Mouse (Mus musculus): ENCODE data around the gene Grn. TPM values are rescaled to one million over a fixed set of nuclear protein-coding genes. Genes with fewer than 3 reads are reported as not detected.

Grn gene
- polyA plus RNA-seq, 1 experiment from 2014 or later = 172 TPM

DNA sequence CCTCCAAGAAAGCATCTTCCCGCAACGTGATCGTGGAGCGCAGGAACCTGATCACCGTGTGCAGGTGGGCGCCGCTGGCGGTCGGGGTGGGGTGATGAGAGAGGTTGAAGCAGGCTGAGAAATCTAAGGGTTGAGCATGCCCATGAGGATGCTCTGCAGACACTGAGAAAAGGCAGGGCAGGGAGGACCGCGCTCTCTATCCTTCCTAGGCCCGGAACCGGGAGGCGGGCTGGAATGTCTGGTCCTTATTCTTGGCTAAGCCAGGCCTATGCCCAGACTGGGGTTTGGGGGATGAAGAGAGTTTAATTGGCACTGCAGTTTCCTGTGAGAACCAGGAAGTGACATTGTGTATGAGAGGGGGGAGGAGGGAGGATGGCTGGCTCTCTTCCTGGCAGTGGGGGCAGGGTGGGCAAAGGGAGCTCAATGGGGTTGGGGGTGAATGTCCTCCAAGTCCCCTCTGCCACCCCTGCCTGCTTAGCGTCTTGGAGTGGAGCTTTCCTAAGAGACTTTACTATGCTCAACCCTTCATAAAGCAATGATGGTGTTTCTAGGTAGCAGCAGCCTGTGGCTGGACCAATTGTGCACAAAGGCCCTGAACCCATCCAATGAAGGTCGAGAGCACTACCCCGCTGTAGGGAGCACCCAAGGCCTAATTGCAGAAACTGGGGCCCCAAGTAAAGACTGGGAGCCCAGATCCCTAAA lies 36.2 kb upstream of the Grn start:
- no peak; the same call in none of the 2 replicates for ATAC-seq (replicated peaks; ENCODE audit: low FRiP score)
- peak overlapping the region; percentile 36; the same call in 1 of the 2 replicates for H3K9ac ChIP-seq

DNA sequence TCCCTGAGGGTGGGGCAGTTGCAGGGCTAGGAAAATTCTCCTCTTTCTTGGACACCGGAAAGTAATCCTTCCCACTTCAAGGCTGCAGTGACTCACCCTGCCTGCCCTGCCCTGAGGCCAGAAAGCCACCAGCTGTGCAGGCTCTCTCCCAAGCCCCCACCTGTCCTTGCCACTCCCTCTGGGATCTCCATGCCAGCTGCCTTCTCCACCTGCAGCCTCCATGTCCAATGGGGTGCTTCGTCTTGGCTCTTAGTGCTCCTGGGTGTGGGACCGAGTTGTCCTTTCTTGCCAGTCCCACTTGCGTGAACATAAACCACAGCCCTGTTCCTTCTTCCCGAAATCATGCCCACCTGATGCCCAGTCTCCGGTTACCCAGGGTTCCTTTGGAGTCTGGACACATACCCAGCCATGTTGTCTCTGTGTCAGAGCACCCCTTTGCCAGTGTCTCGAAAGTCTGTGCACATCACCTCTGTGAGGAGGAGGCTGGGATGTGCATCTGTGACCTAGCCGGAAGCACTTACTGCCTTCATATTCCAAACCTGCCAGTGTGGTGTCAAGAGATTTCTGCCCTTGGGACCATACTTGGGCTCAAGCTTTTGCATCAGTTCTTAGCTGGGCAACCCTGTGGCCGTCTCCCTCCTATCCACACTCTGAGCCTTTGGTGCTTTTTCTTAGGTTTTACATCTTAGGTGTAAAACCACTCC lies 35.5 kb upstream of the Grn start:
- peaks cover 63% of the 10 kb centered on the region for H3K27me3 ChIP-seq
- H3K27ac ChIP-seq = no peak overlapping the region
- WGBS = 82% methylated on average over 9 of the region's 9 CpGs
- no peak overlapping the region for H3K4me3 ChIP-seq (replicated peaks)
- no peaks in the 10 kb centered on the region for H3K9me3 ChIP-seq (replicated peaks)
- no peaks in the 10 kb centered on the region for H3K36me3 ChIP-seq
- H3K9ac ChIP-seq = no peak overlapping the region
- no peak for ATAC-seq (replicated peaks; ENCODE audit: low FRiP score)
- H3K4me2 ChIP-seq = peak overlapping the region; percentile 95
- H3K4me1 ChIP-seq = peaks cover 38% of the 10 kb centered on the region

More for the DNA sequence above, 36.2 kb upstream of the Grn start:
- H3K4me3 ChIP-seq (replicated peaks) = peak overlapping the region; percentile 47
- H3K27ac ChIP-seq = peak overlapping the region; percentile 27; the same call in 1 of the 2 replicates
- WGBS = 8% methylated on average over 17 of the region's 17 CpGs
- no peaks in the 10 kb centered on the region for H3K36me3 ChIP-seq
- no peaks in the 10 kb centered on the region for H3K9me3 ChIP-seq (replicated peaks)
- peaks cover 56% of the 10 kb centered on the region for H3K27me3 ChIP-seq
- H3K4me1 ChIP-seq = peaks cover 31% of the 10 kb centered on the region
- H3K4me2 ChIP-seq = peak overlapping the region; percentile 95

DNA sequence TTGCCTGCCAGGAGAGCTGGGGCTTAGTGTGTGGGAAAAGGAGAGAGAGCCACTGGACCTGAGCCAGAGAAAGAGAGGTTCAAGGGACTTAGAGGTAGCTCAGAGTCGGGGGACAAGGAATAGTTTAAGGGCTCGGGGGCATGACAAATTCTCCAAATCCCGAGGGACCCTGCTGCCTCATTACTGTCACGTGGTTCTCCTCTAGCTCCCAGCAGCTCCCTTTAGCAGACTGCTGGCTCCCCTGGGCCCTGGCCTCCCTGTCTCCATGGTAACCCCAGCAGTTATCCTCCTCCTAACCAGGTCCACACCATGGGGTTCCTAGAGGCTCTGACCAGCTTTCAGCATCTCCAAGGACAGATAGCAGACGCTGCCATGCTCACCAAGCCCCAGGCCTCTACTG lies 34.9 kb upstream of the Grn start:
- peaks cover 45% of the 10 kb centered on the region for H3K4me1 ChIP-seq
- H3K27ac ChIP-seq = no peak overlapping the region
- no peak overlapping the region for H3K4me2 ChIP-seq
- peaks cover 70% of the 10 kb centered on the region for H3K27me3 ChIP-seq
- ATAC-seq (replicated peaks; ENCODE audit: low FRiP score) = no peak
- 5% methylated on average over 5 of the region's 5 CpGs for WGBS
- H3K4me3 ChIP-seq (replicated peaks) = no peak overlapping the region
- H3K36me3 ChIP-seq = no peaks in the 10 kb centered on the region
- no peak overlapping the region for H3K9ac ChIP-seq
- no peaks in the 10 kb centered on the region for H3K9me3 ChIP-seq (replicated peaks)

DNA sequence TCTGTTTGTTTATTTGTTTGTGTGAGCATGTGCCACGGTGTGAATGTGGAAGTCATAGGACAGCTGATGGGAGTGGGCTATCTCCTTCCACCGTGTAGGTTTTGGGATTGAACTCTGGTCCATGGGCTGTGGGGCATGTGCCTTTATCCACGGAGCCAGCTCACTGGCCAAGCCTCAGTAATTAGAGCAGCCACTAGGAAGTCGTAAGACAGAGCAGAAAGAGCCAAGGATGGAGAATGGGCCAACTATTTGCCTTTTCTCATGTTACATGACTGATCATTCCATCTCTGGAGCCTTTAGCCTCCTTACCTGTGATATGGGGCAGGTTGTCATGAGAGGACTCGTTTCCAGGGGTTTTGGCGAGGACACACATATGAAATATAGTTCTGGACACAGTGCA lies 33.9 kb upstream of the Grn start:
- Histone ChIP-seq H3K9ac (no peak overlapping the region), H3K9me3 (replicated peaks) (no peaks in the 10 kb centered on the region), H3K4me2 (no peak overlapping the region), H3K4me1 (peaks cover 55% of the 10 kb centered on the region), H3K27me3 (peaks cover 79% of the 10 kb centered on the region), H3K27ac (no peak overlapping the region), H3K4me3 (replicated peaks) (no peak overlapping the region), H3K36me3 (no peaks in the 10 kb centered on the region)
- ATAC-seq (replicated peaks; ENCODE audit: low FRiP score) = no peak
- 49% methylated on average over 6 of the region's 6 CpGs for WGBS

DNA sequence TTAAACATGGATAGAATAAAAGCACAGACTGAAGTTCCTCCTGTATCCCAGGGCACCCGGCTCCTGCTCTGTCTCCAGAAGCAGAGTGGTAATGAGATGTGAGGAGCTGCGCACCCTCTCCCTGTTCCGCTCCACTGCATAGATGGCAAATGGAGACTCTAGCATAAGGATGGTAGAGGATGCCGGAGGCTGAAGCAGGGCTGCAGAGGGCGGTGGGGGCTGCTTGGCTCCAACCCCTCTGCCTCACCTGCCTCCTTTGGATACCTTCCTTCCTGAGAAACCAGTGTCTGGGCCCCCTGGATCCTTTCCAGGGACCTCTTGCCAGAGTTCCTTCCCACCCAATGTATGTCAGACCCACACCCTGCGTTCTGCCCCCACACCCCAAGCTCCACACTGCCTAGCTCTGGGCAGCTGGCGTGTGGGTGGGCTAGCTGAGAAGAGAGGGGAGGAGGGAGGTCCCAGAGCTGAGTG lies 33.4 kb upstream of the Grn start:
- Histone ChIP-seq H3K4me2 (no peak overlapping the region), H3K9me3 (replicated peaks) (no peaks in the 10 kb centered on the region), H3K36me3 (no peaks in the 10 kb centered on the region), H3K4me1 (peaks cover 55% of the 10 kb centered on the region), H3K27me3 (peaks cover 79% of the 10 kb centered on the region), H3K9ac (no peak overlapping the region), H3K27ac (no peak overlapping the region), H3K4me3 (replicated peaks) (no peak overlapping the region)
- no peak for ATAC-seq (replicated peaks; ENCODE audit: low FRiP score)
- 76% methylated on average over 7 of the region's 7 CpGs for WGBS

DNA sequence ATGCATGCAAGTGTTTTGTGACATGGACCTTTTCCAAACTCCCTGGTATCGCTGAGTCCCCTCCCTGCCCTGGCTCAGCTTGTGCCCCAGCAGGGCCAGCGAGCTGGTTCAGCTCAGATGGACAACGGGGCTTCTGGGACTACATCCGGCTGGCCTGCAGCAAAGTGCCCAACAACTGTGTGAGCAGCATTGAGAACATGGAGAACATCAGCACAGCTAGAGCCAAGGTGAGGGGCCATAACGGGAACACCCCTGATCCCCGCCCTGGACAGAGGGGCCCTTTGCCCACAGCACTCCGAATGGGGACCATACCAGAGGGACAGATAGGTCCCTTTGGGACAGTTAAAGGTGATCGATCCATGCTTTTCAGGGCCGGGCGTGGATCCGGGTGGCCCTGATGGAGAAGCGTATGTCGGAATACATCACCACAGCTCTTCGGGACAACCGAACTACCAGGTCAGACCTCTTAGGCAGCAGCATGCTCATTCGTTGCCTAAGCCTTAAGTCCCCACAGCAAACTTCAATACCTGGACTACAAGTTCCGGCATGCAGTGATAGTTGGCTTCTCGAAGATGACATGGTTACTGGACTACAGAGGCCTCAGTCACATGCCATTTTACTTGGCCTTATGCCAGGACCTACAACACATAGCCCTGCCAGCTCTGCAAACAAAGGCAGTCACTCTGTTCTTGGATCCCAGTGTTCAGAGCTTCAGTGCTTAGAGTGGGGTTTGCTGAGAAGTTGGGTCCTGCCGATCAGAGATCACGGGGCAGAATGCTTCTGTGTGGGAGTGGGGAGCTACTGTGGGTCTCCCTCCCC lies 31.9 kb upstream of the Grn start:
- Histone ChIP-seq H3K9me3 (replicated peaks) (no peaks in the 10 kb centered on the region), H3K4me2 (no peak overlapping the region), H3K36me3 (peaks cover 13% of the 10 kb centered on the region), H3K27ac (no peak overlapping the region), H3K4me3 (replicated peaks) (no peak overlapping the region), H3K4me1 (peaks cover 51% of the 10 kb centered on the region), H3K27me3 (peaks cover 73% of the 10 kb centered on the region), H3K9ac (0 out of 2 replicates have a peak overlapping the region, but pooled peaks have one; percentile 10)
- WGBS = 78% methylated on average over 20 of the region's 20 CpGs
- no peak for ATAC-seq (replicated peaks; ENCODE audit: low FRiP score)

DNA sequence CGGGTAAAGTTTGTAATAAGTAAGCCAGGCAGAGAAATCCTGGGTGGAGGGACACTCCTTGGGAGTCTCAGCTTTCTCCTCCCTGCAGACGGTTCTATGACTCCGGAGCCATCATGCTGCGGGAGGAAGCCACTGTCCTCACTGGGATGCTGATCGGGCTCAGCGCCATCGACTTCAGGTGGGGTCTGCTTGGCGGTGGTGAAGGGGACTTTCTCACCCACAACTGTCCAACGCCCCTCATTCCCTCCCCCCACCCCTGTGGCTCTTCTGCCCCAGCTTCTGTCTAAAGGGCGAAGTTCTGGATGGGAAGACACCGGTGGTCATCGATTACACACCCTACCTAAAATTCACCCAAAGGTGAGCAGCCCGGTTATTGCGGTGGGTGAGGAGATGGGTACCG lies 31.0 kb upstream of the Grn start:
- Histone ChIP-seq H3K36me3 (peaks cover 22% of the 10 kb centered on the region), H3K9me3 (replicated peaks) (no peaks in the 10 kb centered on the region), H3K4me3 (replicated peaks) (peak overlapping the region; percentile 38), H3K27ac (no peak overlapping the region), H3K27me3 (peaks cover 67% of the 10 kb centered on the region), H3K4me1 (peaks cover 43% of the 10 kb centered on the region), H3K4me2 (peak overlapping the region; percentile 75), H3K9ac (no peak overlapping the region)
- WGBS = 8% methylated on average over 15 of the region's 15 CpGs
- ATAC-seq (replicated peaks; ENCODE audit: low FRiP score) = no peak

DNA sequence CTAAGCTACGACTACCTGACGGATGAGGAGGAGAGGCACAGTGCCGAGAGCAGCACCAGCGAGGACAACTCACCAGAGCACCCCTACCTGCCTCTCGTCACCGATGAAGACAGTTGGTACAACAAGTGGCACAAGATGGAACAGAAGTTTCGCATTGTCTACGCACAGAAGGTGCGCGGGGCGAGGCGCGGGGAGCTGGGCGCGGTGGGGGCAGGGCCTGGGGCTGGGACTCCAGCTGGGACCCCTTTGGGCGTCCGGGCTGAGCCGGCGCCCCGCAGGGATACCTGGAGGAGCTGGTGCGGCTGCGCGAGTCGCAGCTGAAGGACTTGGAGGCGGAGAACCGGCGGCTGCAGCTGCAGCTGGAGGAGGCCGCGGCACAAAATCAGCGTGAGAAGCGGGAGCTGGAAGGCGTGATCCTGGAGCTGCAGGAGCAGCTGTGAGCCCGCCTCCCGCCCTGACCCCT lies 30.5 kb upstream of the Grn start:
- no peak overlapping the region for H3K27ac ChIP-seq
- no peaks in the 10 kb centered on the region for H3K9me3 ChIP-seq (replicated peaks)
- peaks cover 28% of the 10 kb centered on the region for H3K36me3 ChIP-seq
- peaks cover 43% of the 10 kb centered on the region for H3K4me1 ChIP-seq
- WGBS = under 1% methylated on average over 34 of the region's 34 CpGs
- peak overlapping the region; percentile 75 for H3K4me2 ChIP-seq
- peaks cover 61% of the 10 kb centered on the region for H3K27me3 ChIP-seq
- ATAC-seq (replicated peaks; ENCODE audit: low FRiP score) = 0 out of 2 replicates have a peak, but pooled peaks have one; percentile 20
- H3K4me3 ChIP-seq (replicated peaks) = peak overlapping the region; percentile 38
- peak overlapping the region; percentile 44 for H3K9ac ChIP-seq

DNA sequence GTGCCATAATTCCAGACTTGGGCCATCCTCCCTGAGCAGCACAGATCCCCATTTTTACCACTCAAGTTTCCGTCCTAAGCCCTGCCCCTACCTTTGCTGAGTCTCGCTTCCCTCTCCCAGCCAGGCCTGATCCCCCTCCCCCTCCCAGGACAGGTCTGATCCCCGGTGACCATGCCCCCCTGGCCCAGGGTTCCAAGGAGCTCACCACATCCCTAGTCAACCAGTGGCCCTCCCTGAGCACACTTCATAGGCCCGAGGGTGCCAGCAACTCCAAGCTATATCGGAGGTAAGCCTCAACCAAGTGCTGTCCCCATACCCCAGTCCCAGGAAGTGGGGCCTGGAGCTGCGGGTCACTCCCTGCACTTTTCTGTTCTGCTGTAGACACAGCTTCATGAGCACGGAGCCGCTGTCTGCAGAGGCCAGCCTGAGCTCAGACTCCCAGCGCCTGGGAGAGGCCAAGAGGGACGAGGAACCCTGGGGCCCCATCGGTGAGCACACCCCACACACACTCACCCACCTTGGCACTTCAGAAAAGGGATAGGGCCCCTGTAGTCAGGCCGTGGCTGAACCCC lies 29.5 kb upstream of the Grn start:
- Histone ChIP-seq H3K36me3 (peaks cover 32% of the 10 kb centered on the region), H3K9me3 (replicated peaks) (no peaks in the 10 kb centered on the region), H3K27ac (no peak overlapping the region), H3K4me3 (replicated peaks) (no peak overlapping the region), H3K4me1 (peaks cover 49% of the 10 kb centered on the region), H3K27me3 (peaks cover 52% of the 10 kb centered on the region), H3K9ac (no peak overlapping the region), H3K4me2 (no peak overlapping the region)
- 28% methylated on average over 12 of the region's 12 CpGs for WGBS
- ATAC-seq (replicated peaks; ENCODE audit: low FRiP score) = no peak

DNA sequence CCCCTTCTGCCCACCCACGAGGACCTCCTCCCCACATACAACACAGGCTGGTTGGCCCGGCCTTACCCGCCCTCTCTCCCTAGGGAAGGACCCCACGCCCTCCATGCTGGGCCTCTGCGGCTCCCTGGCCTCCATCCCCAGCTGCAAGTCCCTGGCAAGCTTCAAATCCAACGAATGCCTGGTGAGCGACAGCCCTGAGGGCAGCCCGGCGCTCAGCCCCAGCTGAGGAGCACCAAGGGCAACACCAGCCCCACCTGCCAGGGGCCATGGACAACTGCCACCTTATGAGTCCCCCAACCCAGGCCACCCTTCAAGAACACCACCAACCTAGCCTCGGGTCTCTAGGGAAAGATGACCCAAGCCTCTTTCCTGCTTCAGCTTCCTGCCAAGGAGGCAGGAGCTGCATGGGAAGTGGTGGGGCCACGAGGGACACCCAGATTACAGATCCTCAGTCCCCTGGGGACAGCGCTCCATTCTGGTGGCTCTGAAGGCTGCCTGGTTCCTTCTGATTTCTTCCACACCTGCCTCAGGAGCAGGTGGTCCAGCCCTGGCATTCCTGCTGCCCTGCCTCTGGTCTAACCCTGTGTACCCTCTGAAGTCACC lies 28.1 kb upstream of the Grn start:
- no peak overlapping the region for H3K4me2 ChIP-seq
- no peak overlapping the region for H3K27ac ChIP-seq
- H3K9ac ChIP-seq = no peak overlapping the region
- H3K9me3 ChIP-seq (replicated peaks) = no peaks in the 10 kb centered on the region
- no peak overlapping the region for H3K4me3 ChIP-seq (replicated peaks)
- H3K27me3 ChIP-seq = peaks cover 39% of the 10 kb centered on the region
- ATAC-seq (replicated peaks; ENCODE audit: low FRiP score) = no peak
- 66% methylated on average over 12 of the region's 12 CpGs for WGBS
- peaks cover 32% of the 10 kb centered on the region for H3K36me3 ChIP-seq
- peaks cover 62% of the 10 kb centered on the region for H3K4me1 ChIP-seq

DNA sequence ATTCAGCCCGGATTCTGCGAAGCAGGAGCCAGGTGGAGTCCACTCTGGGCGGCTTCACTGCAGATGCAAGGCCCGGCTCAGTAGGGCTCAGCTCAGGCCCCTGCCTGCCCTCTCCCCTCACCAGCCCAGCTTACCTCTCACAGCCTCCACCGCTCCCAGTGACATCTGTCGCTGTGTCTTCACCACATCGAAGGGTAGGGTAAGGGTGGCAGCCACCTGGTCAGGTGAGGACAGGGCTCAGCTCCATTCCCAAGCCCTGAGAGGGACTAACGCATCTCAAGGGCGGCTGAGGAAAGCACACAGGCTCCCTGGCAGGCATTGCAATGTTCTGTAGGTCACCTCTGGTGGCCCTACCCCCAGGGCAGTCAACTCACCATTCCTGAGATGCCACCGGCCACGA lies 26.5 kb upstream of the Grn start:
- Histone ChIP-seq H3K4me2 (no peak overlapping the region), H3K9me3 (replicated peaks) (no peaks in the 10 kb centered on the region), H3K27ac (no peak overlapping the region), H3K9ac (no peak overlapping the region), H3K27me3 (peaks cover 26% of the 10 kb centered on the region), H3K4me3 (replicated peaks) (no peak overlapping the region), H3K4me1 (peaks cover 63% of the 10 kb centered on the region), H3K36me3 (peaks cover 32% of the 10 kb centered on the region)
- WGBS = 93% methylated on average over 11 of the region's 11 CpGs
- ATAC-seq (replicated peaks; ENCODE audit: low FRiP score) = no peak

Measured in kidney, embryonic 15.5 days (tissue).